Mouse (Mus musculus) ES-Bruce4 (cell line): ENCODE results near the gene Ank2.

ENCODE experiments used
- EP300 ChIP-seq: IDR thresholded peaks from 2 replicates; pipeline ENCODE4 v1.6.1; 2011; ENCODE audit warnings: low read depth, low read length; ENCODE audit not compliant: insufficient read depth
- POLR2A ChIP-seq: IDR thresholded peaks from one replicate; pipeline ENCODE4 v1.8.1; 2011; ENCODE audit warnings: low read length; ENCODE audit not compliant: insufficient read depth

- TF ChIP-seq EP300 (no peak), POLR2A (no peak)
Observed at GRCm38 (mm10) chr3:126952698-126953097, 546.5 kb downstream of the Ank2 start.
